Mouse (Mus musculus) megakaryocyte, embryonic 14.5 days (primary cell): ENCODE results near the gene Chrm1. TPM values are rescaled to one million over a fixed set of nuclear protein-coding genes. Genes with fewer than 3 reads are reported as not detected.

Source experiments
- H3K27me3 ChIP-seq: replicated peaks from 2 replicates; pipeline ENCODE3; 2012; ENCODE audit warnings: inconsistent platforms
- H3K36me3 ChIP-seq: replicated peaks from 2 replicates; pipeline ENCODE3; 2012; ENCODE audit warnings: low read length, inconsistent platforms, mixed read lengths
- H3K4me1 ChIP-seq: 2 replicates; pipeline ENCODE4 v1.6.1; 2012; ENCODE audit warnings: inconsistent platforms
- H3K4me3 ChIP-seq: replicated peaks from 2 replicates; pipeline ENCODE3; 2012; ENCODE audit warnings: moderate library complexity, mild to moderate bottlenecking, inconsistent platforms
- H3K9me3 ChIP-seq: 2 replicates; pipeline ENCODE4 v1.6.1; 2012; ENCODE audit warnings: inconsistent platforms
- FLI1 ChIP-seq: IDR thresholded peaks from 2 replicates; pipeline ENCODE4 v1.6.1; 2012; ENCODE audit warnings: low read length, inconsistent platforms, mixed read lengths
- GATA1 ChIP-seq: IDR thresholded peaks from 3 replicates; pipeline ENCODE4 v1.6.1; 2012; ENCODE audit warnings: mixed read lengths, low read length, inconsistent platforms, borderline replicate concordance
- polyA plus RNA-seq: library from polyadenylated mRNA; stranded (reverse); fragments of >175 nt; gene quantifications from 2 replicates; pipeline ENCODE4 v1.2.3, GENCODE M21; 2012; ENCODE audit warnings: low replicate concordance; ENCODE audit not compliant: insufficient read depth

Chrm1 gene
- polyA plus RNA-seq, 1 experiment: 0.02 TPM

GRCm38 (mm10) chr19:8681633-8682362 is 18.2 kb downstream of the Chrm1 start:
- no peak overlapping the region for H3K4me3 ChIP-seq
- no peaks in the 10 kb centered on the region for H3K36me3 ChIP-seq
- H3K9me3 ChIP-seq: peaks cover 7% of the 10 kb centered on the region
- H3K27me3 ChIP-seq: peaks cover 27% of the 10 kb centered on the region
- TF ChIP-seq GATA1 (no peak), FLI1 (no peak)
- peaks cover 6% of the 10 kb centered on the region for H3K4me1 ChIP-seq

GRCm38 (mm10) chr19:8682996-8683395 is 19.4 kb downstream of the Chrm1 start:
- Histone ChIP-seq H3K4me1 (peaks cover 4% of the 10 kb centered on the region), H3K9me3 (peaks cover 10% of the 10 kb centered on the region), H3K27me3 (peaks cover 28% of the 10 kb centered on the region), H3K36me3 (no peaks in the 10 kb centered on the region), H3K4me3 (no peak overlapping the region)
- TF ChIP-seq GATA1 (no peak), FLI1 (no peak)

GRCm38 (mm10) chr19:8683627-8684026 is 20.0 kb downstream of the Chrm1 start:
- peaks cover 10% of the 10 kb centered on the region for H3K9me3 ChIP-seq
- H3K27me3 ChIP-seq: peaks cover 24% of the 10 kb centered on the region
- TF ChIP-seq FLI1 (no peak), GATA1 (no peak)
- H3K4me1 ChIP-seq: peaks cover 8% of the 10 kb centered on the region
- no peaks in the 10 kb centered on the region for H3K36me3 ChIP-seq
- H3K4me3 ChIP-seq: no peak overlapping the region

- Histone ChIP-seq H3K27me3 (peaks cover 18% of the 10 kb centered on the region), H3K9me3 (0 out of 2 replicates have a peak, but pooled peaks cover 2% of the 10 kb centered on the region), H3K4me1 (peaks cover 23% of the 10 kb centered on the region), H3K4me3 (no peak overlapping the region), H3K36me3 (no peaks in the 10 kb centered on the region)
- TF ChIP-seq GATA1 (no peak), FLI1 (no peak)
Observed at GRCm38 (mm10) chr19:8691871-8692539, 28.4 kb downstream of the Chrm1 start.

- Histone ChIP-seq H3K27me3 (peaks cover 13% of the 10 kb centered on the region), H3K9me3 (no peaks in the 10 kb centered on the region), H3K4me1 (peaks cover 23% of the 10 kb centered on the region), H3K4me3 (no peak overlapping the region), H3K36me3 (no peaks in the 10 kb centered on the region)
- no peak for TF ChIP-seq GATA1
- no peak for TF ChIP-seq FLI1
Observed at GRCm38 (mm10) chr19:8692740-8693139, 29.2 kb downstream of the Chrm1 start.

GRCm38 (mm10) chr19:8695330-8695729 is 31.7 kb downstream of the Chrm1 start:
- H3K36me3 ChIP-seq: no peaks in the 10 kb centered on the region
- no peak overlapping the region for H3K4me3 ChIP-seq
- TF ChIP-seq FLI1: no peak
- no peak for TF ChIP-seq GATA1
- H3K27me3 ChIP-seq: peaks cover 9% of the 10 kb centered on the region
- H3K4me1 ChIP-seq: peaks cover 18% of the 10 kb centered on the region
- H3K9me3 ChIP-seq: no peaks in the 10 kb centered on the region

- H3K9me3 ChIP-seq: no peaks in the 10 kb centered on the region
- TF ChIP-seq GATA1: no peak
- TF ChIP-seq FLI1: no peak
Observed at GRCm38 (mm10) chr19:8699652-8700051, 36.1 kb downstream of the Chrm1 start.

GRCm38 (mm10) chr19:8702458-8702857 is 38.9 kb downstream of the Chrm1 start:
- peaks cover 23% of the 10 kb centered on the region for H3K36me3 ChIP-seq
- no peaks in the 10 kb centered on the region for H3K9me3 ChIP-seq
- H3K4me1 ChIP-seq: peaks cover 27% of the 10 kb centered on the region
- H3K27me3 ChIP-seq: no peaks in the 10 kb centered on the region
- H3K4me3 ChIP-seq: no peak overlapping the region
- TF ChIP-seq GATA1 (no peak), FLI1 (no peak)

More at GRCm38 (mm10) chr19:8699652-8700051, 36.1 kb downstream of the Chrm1 start:
- no peaks in the 10 kb centered on the region for H3K36me3 ChIP-seq
- no peak overlapping the region for H3K4me3 ChIP-seq
- peaks cover 2% of the 10 kb centered on the region for H3K27me3 ChIP-seq
- peaks cover 25% of the 10 kb centered on the region for H3K4me1 ChIP-seq

GRCm38 (mm10) chr19:8703571-8703970 is 40.0 kb downstream of the Chrm1 start:
- peaks cover 34% of the 10 kb centered on the region for H3K36me3 ChIP-seq
- TF ChIP-seq GATA1 (no peak), FLI1 (no peak)

GRCm38 (mm10) chr19:8705026-8705708 is 41.6 kb downstream of the Chrm1 start:
- TF ChIP-seq FLI1 (no peak), GATA1 (no peak)
- H3K4me1 ChIP-seq: peaks cover 53% of the 10 kb centered on the region
- no peak overlapping the region for H3K4me3 ChIP-seq
- no peaks in the 10 kb centered on the region for H3K27me3 ChIP-seq
- H3K9me3 ChIP-seq: no peaks in the 10 kb centered on the region
- peaks cover 50% of the 10 kb centered on the region for H3K36me3 ChIP-seq

More at GRCm38 (mm10) chr19:8703571-8703970, 40.0 kb downstream of the Chrm1 start:
- H3K4me1 ChIP-seq: peaks cover 37% of the 10 kb centered on the region
- no peaks in the 10 kb centered on the region for H3K27me3 ChIP-seq
- H3K4me3 ChIP-seq: no peak overlapping the region
- H3K9me3 ChIP-seq: no peaks in the 10 kb centered on the region
